Mouse (Mus musculus) hematopoietic stem cell, adult 5-6 weeks (primary cell): ENCODE data around the gene Cysltr1. TPM values are rescaled to one million over a fixed set of nuclear protein-coding genes. Genes with fewer than 3 reads are reported as not detected.

Experiments used
- ATAC-seq, 2 experiments: fragments of 125-278 bp in 1 of 2; replicated peaks in 1 of 2; 2 replicates each; pipeline ENCODE4 v1.8.0; 2016 to 2017; ENCODE audit warnings: inconsistent platforms in 2 of 2, mild to moderate bottlenecking in 2 of 2, moderate number of reproducible peaks in 2 of 2, low read depth in 1 of 2, moderate TSS enrichment in 1 of 2; ENCODE audit not compliant: low FRiP score in 2 of 2, poor library complexity in 2 of 2, severe bottlenecking in 2 of 2, insufficient read depth in 1 of 2, low TSS enrichment in 1 of 2
- total RNA-seq: library from RNA; stranded (forward); fragments of 172-1452, 232-1000 nt; gene quantifications from 2 replicates; pipeline ENCODE4 v1.2.3, GENCODE M21; 2017

Gene Cysltr1
- total RNA-seq = 0.30 and 1.5 TPM in 2 replicates

GRCm38 (mm10) chrX:106603386-106603785 lies at the start of gene Cysltr1:
Gene Cysltr1, minus strand, starts transcription at chrX:106603679.
- peak; percentile 36 to 49; a peak in 1 of 4 replicates for ATAC-seq

GRCm38 (mm10) chrX:106634799-106635541 lies 31.5 kb upstream of the Cysltr1 start:
- peak in 1 of 2 experiments; percentile 39; a peak in 1 of 4 replicates for ATAC-seq

GRCm38 (mm10) chrX:106633543-106633942 lies 30.1 kb upstream of the Cysltr1 start:
- ATAC-seq = no peak

GRCm38 (mm10) chrX:106628514-106628913 lies 25.0 kb upstream of the Cysltr1 start:
- no peak for ATAC-seq

- peak in 1 of 2 experiments; percentile 27; a peak in 2 of 4 replicates for ATAC-seq
Observed at GRCm38 (mm10) chrX:106623667-106624066, 20.2 kb upstream of the Cysltr1 start.

GRCm38 (mm10) chrX:106622512-106622911 lies 19.0 kb upstream of the Cysltr1 start:
- ATAC-seq = no peak

GRCm38 (mm10) chrX:106602574-106603258 lies 763 bp downstream of the Cysltr1 start:
- ATAC-seq = no peak

GRCm38 (mm10) chrX:106595904-106596303 lies 7.6 kb downstream of the Cysltr1 start:
- ATAC-seq = peak; percentile 84 to 92

GRCm38 (mm10) chrX:106593914-106594313 lies 9.6 kb downstream of the Cysltr1 start:
- no peak for ATAC-seq

- ATAC-seq = no peak
Observed at GRCm38 (mm10) chrX:106582886-106583285, 20.6 kb downstream of the Cysltr1 start, which contains the start of gene Gm5127. Gene Gm5127, plus strand, starts transcription at chrX:106583186.

- ATAC-seq = no peak
Observed at GRCm38 (mm10) chrX:106582197-106582596, 21.3 kb downstream of the Cysltr1 start.

- ATAC-seq = no peak
Observed at GRCm38 (mm10) chrX:106580410-106580809, 23.1 kb downstream of the Cysltr1 start.

- ATAC-seq = no peak
Observed at GRCm38 (mm10) chrX:106578966-106579365, 24.5 kb downstream of the Cysltr1 start.

GRCm38 (mm10) chrX:106555457-106555856 lies 48.0 kb downstream of the Cysltr1 start:
- no peak for ATAC-seq

- no peak for ATAC-seq
Observed at GRCm38 (mm10) chrX:106536359-106536758, 67.1 kb downstream of the Cysltr1 start.
